Mouse (Mus musculus): ENCODE data around the gene Ccnc. TPM values are rescaled to one million over a fixed set of nuclear protein-coding genes. Genes with fewer than 3 reads are reported as not detected.

The Ccnc gene
- polyA plus RNA-seq (2014; fragmentation: Illumina TruSeq; extraction: RNeasy Lipid Tissue Mini Kit (QIAGEN cat#74804); ENCODE audit: low read depth, low replicate concordance) = 46.1 TPM

DNA sequence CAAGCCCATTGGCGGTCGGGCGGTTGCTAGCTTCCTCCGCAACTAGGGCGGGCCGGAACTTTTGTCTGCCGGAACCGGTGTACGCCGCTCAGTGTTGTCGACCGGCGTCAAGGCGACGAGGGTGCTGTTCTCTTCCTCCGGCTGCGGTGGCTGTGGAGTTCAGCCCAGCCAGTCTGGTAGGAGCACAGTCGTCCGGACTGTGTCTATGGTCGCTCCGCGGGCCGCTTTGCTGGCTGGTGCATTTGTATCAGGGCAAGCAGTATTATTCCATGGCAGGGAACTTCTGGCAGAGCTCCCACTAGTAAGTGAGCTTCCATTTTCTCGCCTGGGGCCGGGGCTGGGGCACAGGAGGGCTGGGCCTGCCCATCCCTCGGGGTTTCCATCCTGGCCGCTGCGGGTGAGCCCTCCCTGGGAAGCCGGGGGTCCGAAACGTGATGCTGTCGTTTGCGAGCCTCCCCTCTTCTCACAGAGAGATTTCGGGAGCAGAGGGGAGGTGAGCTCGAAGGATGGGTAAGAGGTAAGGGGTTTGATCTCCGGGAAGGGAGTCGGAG is at the start of gene Ccnc:
TSS of gene Ccnc (plus strand) at position 87 of the 551 bp plus-strand sequence.

DNA sequence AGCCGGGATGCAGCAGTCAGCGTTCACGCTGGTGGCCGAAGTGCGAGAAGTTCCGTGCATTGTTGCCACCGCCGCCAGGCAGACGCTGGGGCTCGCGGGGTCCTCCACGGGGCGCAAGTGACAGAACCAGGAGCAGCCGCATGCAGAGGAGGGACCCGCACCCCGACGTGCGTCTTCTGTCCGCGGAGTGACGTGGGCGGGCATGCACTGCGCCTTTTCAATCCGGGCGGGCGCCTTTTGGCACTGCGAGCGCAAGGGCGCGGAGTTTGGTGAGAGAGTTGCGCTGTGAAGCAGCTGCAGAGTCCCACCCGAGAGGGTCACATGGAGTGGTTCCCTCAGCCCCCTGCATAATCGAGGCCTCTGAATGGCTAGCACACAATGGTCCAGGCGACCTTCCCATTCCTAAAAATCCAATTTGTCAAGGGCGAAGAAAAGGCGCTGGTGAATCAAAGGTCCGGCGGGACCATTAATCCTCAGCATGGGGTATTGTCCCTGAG is 41.9 kb upstream of the Ccnc start, which contains the start of gene Prdm13:
TSS of gene Prdm13 (minus strand) at position 369 of the 497 bp plus-strand sequence.

DNA sequence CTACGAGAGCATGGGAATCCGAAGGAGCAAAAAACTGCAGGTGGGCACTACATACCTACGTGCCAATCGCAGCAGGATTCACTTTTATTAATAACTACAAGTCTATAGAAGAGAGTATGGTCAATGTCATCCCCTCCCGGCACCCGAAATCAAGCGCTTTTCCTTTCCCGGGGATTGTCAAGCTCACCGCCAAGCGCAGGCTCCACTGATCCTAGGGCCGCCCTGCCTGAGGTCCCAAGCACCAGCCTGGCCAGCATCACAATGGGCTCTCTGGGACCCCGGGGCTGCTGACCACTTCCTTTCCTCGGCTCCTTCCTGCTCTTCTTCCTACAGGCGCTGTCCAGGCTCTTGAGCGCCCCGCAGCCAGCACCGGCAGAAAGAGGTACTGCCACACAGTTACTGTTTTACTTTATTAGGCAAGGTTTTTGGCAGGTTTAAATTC is 39.4 kb downstream of the Ccnc start, which contains the start of the genes Usp45 and Tstd3:
TSS of gene Usp45 (plus strand) at position 294 of the 442 bp plus-strand sequence.
TSS of gene Tstd3 (minus strand) at position 350 of the 442 bp plus-strand sequence.

Other genes starting within 250 kb of the Ccnc start
- gene Prdm13, start 41.7 kb upstream of the Ccnc start, polyA plus RNA-seq (2014; fragmentation: Illumina TruSeq; extraction: RNeasy Lipid Tissue Mini Kit (QIAGEN cat#74804); ENCODE audit: low read depth, low replicate concordance) = not detected
- 17.8 TPM for gene Usp45, start 39.5 kb downstream of the Ccnc start, polyA plus RNA-seq (2014; fragmentation: Illumina TruSeq; extraction: RNeasy Lipid Tissue Mini Kit (QIAGEN cat#74804); ENCODE audit: low read depth, low replicate concordance)
- 61.3 TPM for gene Tstd3, start 39.5 kb downstream of the Ccnc start, polyA plus RNA-seq (2014; fragmentation: Illumina TruSeq; extraction: RNeasy Lipid Tissue Mini Kit (QIAGEN cat#74804); ENCODE audit: low read depth, low replicate concordance)
- gene Pnisr, start 119.9 kb downstream of the Ccnc start, polyA plus RNA-seq (2014; fragmentation: Illumina TruSeq; extraction: RNeasy Lipid Tissue Mini Kit (QIAGEN cat#74804); ENCODE audit: low read depth, low replicate concordance) = 62.2 TPM
- 18.7 TPM for gene Coq3, start 152.0 kb downstream of the Ccnc start, polyA plus RNA-seq (2014; fragmentation: Illumina TruSeq; extraction: RNeasy Lipid Tissue Mini Kit (QIAGEN cat#74804); ENCODE audit: low read depth, low replicate concordance)
- not detected for gene Faxc, start 203.6 kb downstream of the Ccnc start, polyA plus RNA-seq (2014; fragmentation: Illumina TruSeq; extraction: RNeasy Lipid Tissue Mini Kit (QIAGEN cat#74804); ENCODE audit: low read depth, low replicate concordance)

All from liver, adult 10 weeks (tissue).